Comparison of ENCODE assay signal across 26 mouse cellular contexts in the genomic region with DNA sequence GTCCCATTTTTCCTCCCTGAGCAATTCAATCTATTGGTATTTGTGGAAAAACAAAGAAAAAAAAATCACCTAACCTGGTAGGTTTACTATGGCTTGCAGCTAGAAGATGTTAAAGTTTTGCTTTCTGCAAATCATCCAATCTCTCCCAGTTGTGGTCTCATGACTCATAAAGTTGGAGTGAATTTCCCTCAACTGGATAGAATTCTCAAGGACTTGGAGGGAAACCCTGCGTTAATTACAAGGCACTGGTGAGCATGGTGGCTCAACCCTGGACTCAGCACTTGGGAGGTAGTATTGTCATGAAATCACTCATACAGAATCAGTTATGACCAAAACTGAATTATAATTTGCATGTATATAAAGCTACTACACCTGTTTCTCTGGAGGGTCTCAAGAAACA. TPM values are rescaled to one million over a fixed set of nuclear protein-coding genes. Genes with fewer than 3 reads are reported as not detected.
DNase-seq lines count a peak whose midpoint lies in the region; ATAC-seq and TF ChIP-seq lines count a peak whose summit lies in the region.
"Had no signal": no experiment of that assay in that cellular context is flagged by ENCODE, and none has a peak within 500 bp of the region (broad histone marks: within the 10 kb centered on the region; RNA-seq: fewer than 3 reads in every experiment).

No protein-coding gene starts in this region.

- no peak for TF ChIP-seq POLR2A in cerebellum, adult 2 months (IDR thresholded peaks at IDR 0.05; ENCODE audit: borderline replicate concordance, insufficient read depth, low read length)

- intact Hi-C loops in gastrocnemius, postnatal 14 days (cut with DNase I; ENCODE audit: low total_unique reads), result no loop called here

- no peaks in the 10 kb centered on the region for H3K9me3 ChIP-seq in midbrain, embryonic 15.5 days
- H3K9me3 ChIP-seq: embryonic facial prominence, embryonic 10.5 days; embryonic facial prominence, embryonic 12.5 days; forebrain, embryonic 13.5 days; forebrain, embryonic 15.5 days; G1E had no signal

- H3K27ac ChIP-seq in midbrain, embryonic 15.5 days, result no peak overlapping the region
- no peak overlapping the region for H3K27ac ChIP-seq in cerebellum, adult 2 months (ENCODE audit: insufficient read depth, low read length)
- H3K27ac ChIP-seq: embryonic facial prominence, embryonic 10.5 days; embryonic facial prominence, embryonic 12.5 days; forebrain, embryonic 13.5 days; forebrain, embryonic 15.5 days had no signal

- no peaks in the 10 kb centered on the region for H3K27me3 ChIP-seq in Patski
- H3K27me3 ChIP-seq in midbrain, embryonic 15.5 days (replicated peaks), result no peaks in the 10 kb centered on the region
- no peaks in the 10 kb centered on the region for H3K27me3 ChIP-seq in cerebellum, adult 2 months (ENCODE audit: control insufficient read depth, insufficient read depth, low read length)
- H3K27me3 ChIP-seq: CH12.LX; embryonic facial prominence, embryonic 12.5 days; forebrain, embryonic 13.5 days; forebrain, embryonic 15.5 days had no signal

- CTCF ChIA-PET in Patski (lab: Charles Lee), result interaction anchor here (0.8 to 2.1 kb wide), 6 partner anchors 10 to 113 kb away, joined by 3 to 8 read pairs (median 4); a partner anchor contains a TSS

- peak; percentile 48 for ATAC-seq in Patski
- no peak for ATAC-seq in midbrain, embryonic 15.5 days (replicated peaks)
- ATAC-seq: CD4-positive, CD25-positive, alpha-beta regulatory T cell, adult 4 months; forebrain, embryonic 13.5 days; forebrain, embryonic 15.5 days; forebrain, postnatal 0 days had no signal

- no peaks in the 10 kb centered on the region for H3K36me3 ChIP-seq in midbrain, embryonic 15.5 days (replicated peaks)
- H3K36me3 ChIP-seq: embryonic facial prominence, embryonic 10.5 days; embryonic facial prominence, embryonic 12.5 days; forebrain, embryonic 15.5 days; G1E had no signal

- H3K9ac ChIP-seq in midbrain, embryonic 15.5 days, result no peak overlapping the region
- H3K9ac ChIP-seq: embryonic facial prominence, embryonic 12.5 days; forebrain, embryonic 13.5 days; forebrain, embryonic 15.5 days; forebrain, postnatal 0 days had no signal

- 95% methylated on average over 1 of the region's 1 CpGs for WGBS in midbrain, embryonic 15.5 days
- 98% methylated on average over 1 of the region's 1 CpGs for WGBS in cerebellum, adult 2 months

- no peak for TF ChIP-seq CTCF in Patski (IDR thresholded peaks at IDR 0.05)
- TF ChIP-seq CTCF in cerebellum, adult 2 months (IDR thresholded peaks at IDR 0.05; ENCODE audit: borderline replicate concordance, insufficient read depth, low read depth, low read length), result no peak

- H3K4me3 ChIP-seq in midbrain, embryonic 15.5 days, result no peak overlapping the region
- no peak overlapping the region for H3K4me3 ChIP-seq in cerebellum, adult 2 months (replicated peaks; ENCODE audit: insufficient read depth, low read depth, low read length)
- H3K4me3 ChIP-seq: embryonic facial prominence, embryonic 10.5 days; embryonic facial prominence, embryonic 12.5 days; erythroblast, embryonic 14.5 days; forebrain, embryonic 13.5 days; forebrain, embryonic 15.5 days had no signal

- no peaks in the 10 kb centered on the region for H3K4me1 ChIP-seq in midbrain, embryonic 15.5 days
- no peaks in the 10 kb centered on the region for H3K4me1 ChIP-seq in cerebellum, adult 2 months (ENCODE audit: control insufficient read depth, insufficient read depth, low read length)
- H3K4me1 ChIP-seq: embryonic facial prominence, embryonic 12.5 days had no signal

- POLR2A ChIA-PET in Patski (lab: Charles Lee), result no interaction called here

- in situ Hi-C loops in Patski (cut with MboI; ENCODE audit: low pct_unique_long_range_greater_than_20kb), result no loop called here

- H3K4me2 ChIP-seq in midbrain, embryonic 15.5 days, result no peak overlapping the region
- H3K4me2 ChIP-seq: embryonic facial prominence, embryonic 12.5 days; forebrain, embryonic 13.5 days; forebrain, embryonic 15.5 days had no signal

- DNase-seq in 3T3-L1 (ENCODE audit: low read depth, low spot score) (peak; percentile 79), Patski (ENCODE audit: low read depth, low spot score) (peak; percentile 54)
- peak; percentile 30 for DNase-seq in Muller cell, postnatal 12 days (ENCODE audit: inconsistent ontology term)
- DNase-seq in fibroblast of lung, adult 2 months (ENCODE audit: low read depth), result peak; percentile 60
- DNase-seq in lung, postnatal 14 days, result no peak
- DNase-seq in cerebellum, adult 2 months, result no peak
- no peak for DNase-seq in gastrocnemius, postnatal 14 days
- DNase-seq: adrenal gland, adult 2 months; adrenal gland, postnatal 10 days; adrenal gland, postnatal 25 days; B cell, adult 2 months; cerebellum, adult 11 months; cerebellum, adult 18-20 months; cerebellum, adult 9-10 months; cerebellum, postnatal 10 days; cerebellum, postnatal 25 days; forebrain, postnatal 0 days had no signal

RNA-seq across cellular contexts. Expression of a gene that starts 28.7 kb away (rescaled TPM):
- polyA plus RNA-seq in Patski (2021), result 12.4 TPM
- polyA plus RNA-seq in midbrain, embryonic 15.5 days (2015; fragmentation: Nextera tagmentation; extraction: Ambion mirVana), result 3.9 and 6.3 TPM in 2 replicates
- polyA plus RNA-seq in cerebellum, adult 2 months (2012; rRNA removed), result 1.7 and 2.7 TPM in 2 replicates
- total RNA-seq in gastrocnemius, postnatal 14 days (2021), result 1 to 10 TPM in 1 of 2 experiments, under 1 TPM in 1; 0.98 to 1.4 TPM
- total RNA-seq: G1E had no signal
- polyA plus RNA-seq: G1E had no signal

RNA-seq across cellular contexts. Expression of a gene that starts 40.1 kb away (rescaled TPM):
- polyA plus RNA-seq in Patski (2021), result 67.4 TPM
- polyA plus RNA-seq in midbrain, embryonic 15.5 days (2015; fragmentation: Nextera tagmentation; extraction: Ambion mirVana), result 20.1 and 22.1 TPM in 2 replicates
- 6.7 and 8.0 TPM in 2 replicates for polyA plus RNA-seq in cerebellum, adult 2 months (2012; rRNA removed)
- 1 to 10 TPM; 5.2 to 5.7 TPM for total RNA-seq in gastrocnemius, postnatal 14 days (2021)

Comparison
In these comparisons a context has a peak if more than half of its experiments do, and no peak if none do; other contexts are left out.
1. DNase-seq: peak in 3T3-L1 (single experiment), Muller cell, postnatal 12 days (single experiment), Patski (single experiment) and fibroblast of lung, adult 2 months (single experiment); none in lung, postnatal 14 days (single experiment), cerebellum, adult 2 months (0 of 2) and gastrocnemius, postnatal 14 days (single experiment).